Mouse (Mus musculus): ENCODE measurements around the gene Rprd2. TPM values are rescaled to one million over a fixed set of nuclear protein-coding genes. Genes with fewer than 3 reads are reported as not detected.
"Not testable (repeated sequence)": the region's sequence is repeated elsewhere in the genome, so short reads cannot be mapped to it uniquely, and the experiment has no call there.

Gene Rprd2
- total and polyA plus RNA-seq, 3 experiments = 8.4 to 16.2 (median 12.5) TPM

DNA sequence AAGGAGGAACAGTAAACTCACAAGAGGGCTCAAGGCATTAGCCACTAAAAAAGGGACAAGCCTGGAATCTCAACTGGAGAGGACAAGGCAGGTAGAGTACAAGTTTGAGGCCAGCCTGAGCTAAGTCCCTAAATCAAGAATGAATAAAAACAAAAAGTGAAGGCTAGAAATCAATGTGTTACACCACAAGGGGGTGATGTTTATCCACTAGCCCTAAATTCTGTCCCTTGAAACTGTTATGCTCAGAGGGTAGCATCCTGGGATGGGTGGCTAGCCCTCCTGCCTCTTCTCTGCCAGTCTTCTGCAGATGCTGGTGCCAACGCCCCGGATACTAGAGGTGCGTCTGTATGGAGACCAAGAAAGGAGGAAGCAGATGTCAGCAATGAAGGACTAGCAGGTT is 41.7 kb upstream of the Rprd2 start:
- no peak overlapping the region for H3K4me2 ChIP-seq (ENCODE audit: insufficient read depth, low read depth, poor library complexity, severe bottlenecking)
- dilution Hi-C loops (cut with MboI; ENCODE audit: extremely low pct_ligation_motif_present, extremely low pct_unique_long_range_greater_than_20kb, low sequenced_read_pairs) (no loop called here), in situ Hi-C loops (cut with MboI; ENCODE audit: low pct_ligation_motif_present, low pct_unique_long_range_greater_than_20kb, low sequenced_read_pairs) (no loop called here)
- DNase-seq (ENCODE audit: extremely low read depth) = peak; percentile 34
- H3K27me3 ChIP-seq (replicated peaks) = no peaks in the 10 kb centered on the region
- no peaks in the 10 kb centered on the region for H3K9me3 ChIP-seq (replicated peaks; ENCODE audit: low read length)
- no peak overlapping the region for H3K4me3 ChIP-seq (replicated peaks in 1 of 3; ENCODE audit: low read depth in 2 of 3, low read length in 2 of 3, poor library complexity in 1 of 3)
- H3K27ac ChIP-seq (ENCODE audit: insufficient read depth, low read depth) = no peak overlapping the region
- H3K4me1 ChIP-seq (ENCODE audit: control insufficient read depth in 1 of 2, insufficient read depth in 2 of 2) = no peaks in the 10 kb centered on the region
- H3K36me3 ChIP-seq (replicated peaks in 1 of 2; ENCODE audit: control insufficient read depth in 1 of 2, insufficient read depth in 1 of 2, low read length in 1 of 2) = peaks cover 18 to 36% of the 10 kb centered on the region in 2 experiments
- H3K9ac ChIP-seq (ENCODE audit: insufficient read depth, low read depth) = no peak overlapping the region
- H3K79me2 ChIP-seq (replicated peaks; ENCODE audit: control insufficient read depth, extremely low read depth, insufficient read depth, poor library complexity, severe bottlenecking) = peaks cover 2% of the 10 kb centered on the region
- TF ChIP-seq RCOR1 (conservative IDR thresholded peaks at IDR 0.05; ENCODE audit: low read depth, low read length) (no peak), CHD1 (IDR thresholded peaks at IDR 0.05; ENCODE audit: low read depth, low read length) (no peak), RAD21 (IDR thresholded peaks at IDR 0.05; ENCODE audit: low read depth, low read length) (peak; percentile 74), JUND (conservative IDR thresholded peaks at IDR 0.05; ENCODE audit: low read depth, low read length) (no peak), MAX (IDR thresholded peaks at IDR 0.05; ENCODE audit: low read length) (0 out of 2 replicates have a peak, but pooled peaks have one; percentile 13), SMC3 (IDR thresholded peaks at IDR 0.05; ENCODE audit: low read depth, low read length) (peak; percentile 54), MAFK (IDR thresholded peaks at IDR 0.05; ENCODE audit: insufficient replicate concordance, low read length) (no peak), MYC (IDR thresholded peaks at IDR 0.05; ENCODE audit: low read depth, low read length) (no peak), CTCF (conservative IDR thresholded peaks at IDR 0.05 in 1 of 2, IDR thresholded peaks at IDR 0.05 in 1 of 2; ENCODE audit: low read depth in 2 of 2, low read length in 2 of 2) (peak in 1 of 2 experiments; percentile 74; a peak in 2 of 4 replicates)

DNA sequence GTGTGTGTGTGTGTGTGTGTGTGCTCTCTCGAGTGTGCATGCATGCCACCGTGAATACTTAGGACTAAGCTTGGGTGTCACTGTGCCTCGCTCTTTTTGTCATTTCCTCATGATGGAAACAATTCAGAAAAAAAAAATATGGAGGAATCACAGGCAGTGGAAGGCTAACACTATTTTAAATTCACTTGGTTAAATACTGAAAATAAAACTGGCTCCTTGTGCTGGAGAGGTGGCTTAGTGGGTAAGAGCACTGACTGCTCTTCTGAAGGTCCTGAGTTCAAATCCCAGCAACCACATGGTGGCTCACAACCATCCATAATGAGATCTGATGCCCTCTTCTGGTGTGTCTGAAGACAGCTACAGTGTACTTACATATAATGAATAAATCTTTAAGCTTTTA is 39.6 kb upstream of the Rprd2 start:
- H3K4me3 ChIP-seq (replicated peaks in 1 of 3; ENCODE audit: low read depth in 2 of 3, low read length in 2 of 3, poor library complexity in 1 of 3); H3K27ac ChIP-seq (ENCODE audit: insufficient read depth, low read depth); H3K9me3 ChIP-seq (replicated peaks; ENCODE audit: low read length); H3K27me3 ChIP-seq (replicated peaks); H3K9ac ChIP-seq (ENCODE audit: insufficient read depth, low read depth); H3K4me2 ChIP-seq (ENCODE audit: insufficient read depth, low read depth, poor library complexity, severe bottlenecking); DNase-seq (ENCODE audit: extremely low read depth); dilution Hi-C loops (cut with MboI; ENCODE audit: extremely low pct_ligation_motif_present, extremely low pct_unique_long_range_greater_than_20kb, low sequenced_read_pairs): not testable (repeated sequence)
- in situ Hi-C loops (cut with MboI; ENCODE audit: low pct_ligation_motif_present, low pct_unique_long_range_greater_than_20kb, low sequenced_read_pairs) = loop anchor here (10.0 kb wide), 1 partner anchor 197 kb away; the partner anchor contains the start of gene Vps45
- H3K36me3 ChIP-seq (replicated peaks in 1 of 2; ENCODE audit: control insufficient read depth in 1 of 2, insufficient read depth in 1 of 2, low read length in 1 of 2) = peaks cover 9 to 25% of the 10 kb centered on the region in 2 experiments
- peaks cover 0 to 13% of the 10 kb centered on the region in 2 experiments; a peak in 1 of 4 replicates for H3K4me1 ChIP-seq (ENCODE audit: control insufficient read depth in 1 of 2, insufficient read depth in 2 of 2)
- peaks cover 19% of the 10 kb centered on the region for H3K79me2 ChIP-seq (replicated peaks; ENCODE audit: control insufficient read depth, extremely low read depth, insufficient read depth, poor library complexity, severe bottlenecking)

DNA sequence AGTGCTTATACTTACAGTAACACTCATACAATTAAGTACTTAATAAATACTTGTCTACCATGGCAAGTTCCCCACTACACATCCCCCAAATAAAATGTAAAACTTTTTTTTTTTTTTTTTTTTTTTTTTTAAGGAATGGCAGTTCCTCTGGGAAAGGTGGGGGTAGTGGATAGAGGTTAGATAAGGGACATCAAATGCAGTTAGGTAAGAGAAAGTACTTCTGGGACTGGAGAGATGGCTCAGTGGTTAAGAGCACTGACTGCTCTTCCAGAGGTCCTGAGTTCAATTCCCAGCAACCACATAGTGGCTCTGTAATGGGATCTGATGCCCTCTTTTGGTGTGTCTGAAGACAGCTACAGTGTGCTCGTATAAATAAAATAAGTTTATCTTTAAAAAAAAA is 38.4 kb upstream of the Rprd2 start:
- dilution Hi-C loops (cut with MboI; ENCODE audit: extremely low pct_ligation_motif_present, extremely low pct_unique_long_range_greater_than_20kb, low sequenced_read_pairs); H3K4me3 ChIP-seq (replicated peaks in 1 of 3; ENCODE audit: low read depth in 2 of 3, low read length in 2 of 3, poor library complexity in 1 of 3); H3K27me3 ChIP-seq (replicated peaks); DNase-seq (ENCODE audit: extremely low read depth); H3K27ac ChIP-seq (ENCODE audit: insufficient read depth, low read depth); H3K4me2 ChIP-seq (ENCODE audit: insufficient read depth, low read depth, poor library complexity, severe bottlenecking); H3K9me3 ChIP-seq (replicated peaks; ENCODE audit: low read length); H3K9ac ChIP-seq (ENCODE audit: insufficient read depth, low read depth): not testable (repeated sequence)
- TF ChIP-seq ZNF384 (IDR thresholded peaks at IDR 0.05; ENCODE audit: low read depth, low read length) = 0 out of 2 replicates have a peak, but pooled peaks have one; percentile 19
- Histone ChIP-seq H3K36me3 (replicated peaks in 1 of 2; ENCODE audit: control insufficient read depth in 1 of 2, insufficient read depth in 1 of 2, low read length in 1 of 2) (peaks cover 9 to 31% of the 10 kb centered on the region in 2 experiments), H3K4me1 (ENCODE audit: control insufficient read depth in 1 of 2, insufficient read depth in 2 of 2) (peaks cover 0 to 13% of the 10 kb centered on the region in 2 experiments; a peak in 1 of 4 replicates), H3K79me2 (replicated peaks; ENCODE audit: control insufficient read depth, extremely low read depth, insufficient read depth, poor library complexity, severe bottlenecking) (peaks cover 22% of the 10 kb centered on the region)
- in situ Hi-C loops (cut with MboI; ENCODE audit: low pct_ligation_motif_present, low pct_unique_long_range_greater_than_20kb, low sequenced_read_pairs) = loop anchor here (10.0 kb wide), 1 partner anchor 198 kb away; the partner anchor contains the start of gene Vps45

Data from CH12.LX (cell line).